Mouse (Mus musculus) stomach, embryonic 15.5 days (tissue): ENCODE data around the gene Pak6. TPM values are rescaled to one million over a fixed set of nuclear protein-coding genes. Genes with fewer than 3 reads are reported as not detected.

Experiments used
- ATAC-seq: fragments of 200-750 bp; cut with Nextera tagmentation; 2 replicates; pipeline ENCODE4 v1.8.0; 2017; ENCODE audit warnings: low read depth, moderate number of reproducible peaks, moderate TSS enrichment; ENCODE audit not compliant: insufficient read depth, low FRiP score
- H3K27ac ChIP-seq: fragments of 300-500 bp; sonication (generic); 2 replicates; pipeline ENCODE4 v1.5.1; 2015; ENCODE audit warnings: mild to moderate bottlenecking, inconsistent platforms
- H3K27me3 ChIP-seq: fragments of 300-500 bp; sonication (generic); replicated peaks from 2 replicates; pipeline ENCODE4 v1.6.1; 2015; ENCODE audit warnings: inconsistent platforms
- H3K36me3 ChIP-seq: fragments of 300-500 bp; sonication (generic); 2 replicates; pipeline ENCODE4 v1.6.1; 2015; ENCODE audit warnings: inconsistent platforms
- H3K4me1 ChIP-seq: fragments of 300-500 bp; sonication (generic); 2 replicates; pipeline ENCODE4 v1.6.1; 2015; ENCODE audit warnings: inconsistent platforms
- H3K4me2 ChIP-seq: fragments of 300-500 bp; sonication (generic); 2 replicates; pipeline ENCODE4 v1.6.1; 2015; ENCODE audit warnings: mild to moderate bottlenecking, inconsistent platforms
- H3K4me3 ChIP-seq: fragments of 300-500 bp; sonication (generic); replicated peaks from 2 replicates; pipeline ENCODE4 v1.5.1; 2015; ENCODE audit warnings: inconsistent platforms
- H3K9ac ChIP-seq: fragments of 300-500 bp; sonication (generic); 2 replicates; pipeline ENCODE4 v1.6.1; 2015; ENCODE audit warnings: inconsistent platforms
- H3K9me3 ChIP-seq: fragments of 300-500 bp; sonication (generic); 2 replicates; pipeline ENCODE4 v1.6.1; 2016; ENCODE audit warnings: inconsistent platforms
- WGBS: fragments of 180-500 bp; shearing (Covaris S2); methylation state at CpG from one replicate; pipeline ENCODE4 v1.1.7; 2015; 5-methylcytosine and 5-hydroxymethylcytosine counted together
- polyA plus RNA-seq: library from polyadenylated mRNA; unstranded; fragments of >200 nt; fragmentation: Nextera tagmentation; extraction: Ambion mirVana; gene quantifications from 2 replicates; pipeline ENCODE4 v1.2.1, GENCODE M21; 2015

Pak6 gene
- polyA plus RNA-seq, 1 experiment from 2014 or later = 4.8 TPM

DNA sequence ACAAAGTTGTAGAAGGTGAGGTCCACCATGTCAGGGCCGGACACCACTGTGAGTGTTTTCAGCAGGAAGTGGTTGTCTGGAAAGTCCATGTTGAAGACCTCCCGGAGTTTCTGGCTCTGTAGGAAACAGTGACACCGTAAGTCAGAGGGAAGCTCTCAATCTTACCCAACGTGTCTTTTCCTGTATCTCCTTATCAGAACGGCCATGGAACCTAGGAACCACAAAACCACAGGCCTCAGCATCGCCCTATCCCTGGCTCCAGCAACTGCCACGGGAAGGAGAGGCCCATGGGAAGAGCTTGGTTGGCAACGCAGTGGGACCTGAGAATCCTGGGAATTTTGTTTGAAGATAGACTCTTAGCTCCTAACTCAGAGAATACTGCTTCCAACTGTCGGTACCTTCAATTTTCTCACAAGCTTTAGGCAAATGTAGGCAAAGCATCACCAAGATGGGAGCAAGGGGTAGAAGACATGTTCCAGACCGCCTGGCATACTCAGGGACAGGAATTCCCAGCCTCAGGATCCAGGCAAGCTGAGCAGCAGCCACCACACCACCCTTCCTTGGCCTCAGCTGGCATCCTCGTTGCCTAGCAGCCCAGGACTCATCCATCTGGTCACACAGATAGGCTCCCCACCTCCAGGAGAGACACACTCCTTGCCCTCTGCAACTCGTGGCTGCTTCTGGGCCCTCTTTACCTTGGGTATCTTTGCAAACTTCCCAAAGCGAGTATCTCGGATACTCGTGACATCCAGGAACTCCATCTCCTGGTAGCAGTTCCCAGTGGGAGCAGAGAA, 60.8 kb downstream of the Pak6 start:
- no peaks in the 10 kb centered on the region for H3K9me3 ChIP-seq
- no peaks in the 10 kb centered on the region for H3K36me3 ChIP-seq
- peaks cover 14% of the 10 kb centered on the region for H3K4me1 ChIP-seq
- H3K9ac ChIP-seq = no peak overlapping the region
- WGBS = 72% methylated on average over 15 of the region's 15 CpGs
- H3K4me3 ChIP-seq = no peak overlapping the region
- 0 out of 2 replicates have a peak, but pooled peaks cover 6% of the 10 kb centered on the region for H3K27me3 ChIP-seq
- H3K27ac ChIP-seq = no peak overlapping the region
- ATAC-seq = no peak
- H3K4me2 ChIP-seq = no peak overlapping the region

DNA sequence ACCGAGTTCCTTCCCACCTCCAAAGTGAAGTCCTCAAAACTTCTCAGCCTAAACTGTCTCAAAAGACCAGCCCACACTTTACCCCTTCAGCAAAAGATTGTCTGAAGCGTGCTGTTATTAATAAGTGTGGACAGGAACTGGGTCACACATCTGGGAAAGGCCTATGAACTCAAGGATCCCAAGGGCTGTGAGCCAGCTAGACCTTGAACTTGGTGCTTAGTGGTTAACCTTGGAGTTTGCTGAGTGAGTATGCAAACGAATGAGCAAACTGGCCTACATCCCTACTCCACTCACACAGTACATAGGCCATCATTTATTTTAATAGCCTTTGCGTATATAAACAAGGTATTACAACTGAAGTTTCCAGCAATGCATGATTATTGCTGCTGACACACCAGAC, 62.4 kb downstream of the Pak6 start:
- H3K27ac ChIP-seq = no peak overlapping the region
- ATAC-seq = no peak
- H3K9ac ChIP-seq = no peak overlapping the region
- no peaks in the 10 kb centered on the region for H3K9me3 ChIP-seq
- no peaks in the 10 kb centered on the region for H3K36me3 ChIP-seq
- 0 out of 2 replicates have a peak, but pooled peaks cover 6% of the 10 kb centered on the region for H3K27me3 ChIP-seq
- H3K4me3 ChIP-seq = no peak overlapping the region
- peaks cover 28% of the 10 kb centered on the region for H3K4me1 ChIP-seq
- 70% methylated on average over 4 of the region's 4 CpGs for WGBS
- no peak overlapping the region for H3K4me2 ChIP-seq

DNA sequence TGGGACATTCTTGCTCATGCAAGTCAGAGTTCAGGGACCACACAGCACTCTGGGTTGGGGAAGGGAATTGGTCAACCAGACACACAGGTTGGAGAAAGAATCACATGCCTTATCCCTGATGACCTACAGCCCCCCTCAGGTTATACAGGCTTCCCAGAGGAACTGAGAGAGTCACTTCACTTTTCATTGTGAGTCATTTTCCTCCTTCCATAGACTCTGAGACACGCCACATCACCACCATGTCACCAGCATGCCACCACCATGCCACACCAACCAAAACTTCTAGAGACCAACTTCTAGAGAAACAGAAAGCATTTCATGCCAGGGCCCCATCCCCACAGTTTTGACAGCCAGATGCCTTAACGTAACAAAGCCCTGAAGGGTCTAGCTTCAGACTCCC, 63.8 kb downstream of the Pak6 start:
- no peak overlapping the region for H3K4me3 ChIP-seq
- 0 out of 2 replicates have a peak, but pooled peaks cover 6% of the 10 kb centered on the region for H3K27me3 ChIP-seq
- H3K4me1 ChIP-seq = peaks cover 30% of the 10 kb centered on the region
- H3K9ac ChIP-seq = no peak overlapping the region
- no peak for ATAC-seq
- H3K4me2 ChIP-seq = no peak overlapping the region
- WGBS = 87% methylated on average over 2 of the region's 2 CpGs
- H3K36me3 ChIP-seq = no peaks in the 10 kb centered on the region
- no peaks in the 10 kb centered on the region for H3K9me3 ChIP-seq
- H3K27ac ChIP-seq = no peak overlapping the region

DNA sequence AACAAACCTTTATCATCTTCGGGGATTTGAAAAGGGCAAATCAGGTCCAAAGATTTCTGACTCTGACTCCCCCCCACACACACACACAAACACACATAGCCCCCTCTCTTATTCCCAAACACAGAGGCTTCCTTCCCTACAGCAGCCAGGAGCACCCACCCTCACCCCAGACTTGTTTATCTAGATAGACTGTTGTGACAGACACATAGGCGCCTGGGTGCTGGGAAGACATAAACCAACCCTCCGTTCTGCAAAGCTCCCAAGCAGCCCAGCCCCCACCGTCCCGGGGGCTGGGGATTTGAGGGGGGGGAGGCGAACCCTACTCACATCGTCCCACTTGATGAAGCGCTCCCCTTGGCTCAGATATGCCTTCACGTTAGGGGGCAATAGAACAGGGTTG, 64.8 kb downstream of the Pak6 start:
- ATAC-seq = peak; percentile 20; the same call in 1 of the 2 replicates
- peaks cover 30% of the 10 kb centered on the region for H3K4me1 ChIP-seq
- no peak overlapping the region for H3K9ac ChIP-seq
- no peaks in the 10 kb centered on the region for H3K36me3 ChIP-seq
- H3K9me3 ChIP-seq = no peaks in the 10 kb centered on the region
- peak overlapping the region; percentile 37 for H3K4me2 ChIP-seq
- 14% methylated on average over 9 of the region's 9 CpGs for WGBS
- 0 out of 2 replicates have a peak, but pooled peaks cover 6% of the 10 kb centered on the region for H3K27me3 ChIP-seq
- H3K27ac ChIP-seq = peak overlapping the region; percentile 41; the same call in 1 of the 2 replicates
- H3K4me3 ChIP-seq = peak overlapping the region; percentile 14; the same call in 1 of the 2 replicates

DNA sequence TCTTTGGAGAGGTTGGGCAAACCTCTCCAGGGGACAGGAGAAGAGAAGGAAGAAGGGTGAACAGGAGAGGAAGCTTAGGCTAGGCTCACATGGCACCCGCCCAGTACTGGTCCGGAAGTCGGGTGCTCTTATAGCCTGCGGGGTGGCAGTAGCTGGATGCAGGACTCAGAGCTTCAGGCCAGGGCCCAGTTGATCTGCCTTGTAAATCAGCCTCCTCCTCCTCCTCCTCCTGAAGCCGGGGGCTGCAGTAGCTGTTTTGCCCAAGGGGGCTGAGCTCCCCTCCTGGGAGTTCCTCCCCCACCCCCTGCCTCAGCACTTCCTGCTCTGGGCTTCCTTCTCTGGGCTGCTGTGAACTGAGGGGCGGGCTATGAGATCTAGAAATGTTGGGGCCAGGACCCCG, 65.2 kb downstream of the Pak6 start, which contains the start of gene Plcb2:
TSS of gene Plcb2 (minus strand) at position 102 of the 400 bp plus-strand sequence.
- Histone ChIP-seq H3K36me3 (no peaks in the 10 kb centered on the region), H3K27ac (peak within 1 kb of the TSS; percentile 41; the same call in 1 of the 2 replicates), H3K4me2 (peak within 1 kb of the TSS; percentile 37), H3K4me1 (peaks cover 30% of the 10 kb centered on the region), H3K9me3 (no peaks in the 10 kb centered on the region), H3K4me3 (peak within 1 kb of the TSS; percentile 14; the same call in 1 of the 2 replicates), H3K27me3 (0 out of 2 replicates have a peak, but pooled peaks cover 6% of the 10 kb centered on the region), H3K9ac (no peak within 1 kb of the TSS)
- WGBS = 17% methylated on average over 7 of the region's 7 CpGs
- ATAC-seq = peak; percentile 54; the same call in 1 of the 2 replicates

DNA sequence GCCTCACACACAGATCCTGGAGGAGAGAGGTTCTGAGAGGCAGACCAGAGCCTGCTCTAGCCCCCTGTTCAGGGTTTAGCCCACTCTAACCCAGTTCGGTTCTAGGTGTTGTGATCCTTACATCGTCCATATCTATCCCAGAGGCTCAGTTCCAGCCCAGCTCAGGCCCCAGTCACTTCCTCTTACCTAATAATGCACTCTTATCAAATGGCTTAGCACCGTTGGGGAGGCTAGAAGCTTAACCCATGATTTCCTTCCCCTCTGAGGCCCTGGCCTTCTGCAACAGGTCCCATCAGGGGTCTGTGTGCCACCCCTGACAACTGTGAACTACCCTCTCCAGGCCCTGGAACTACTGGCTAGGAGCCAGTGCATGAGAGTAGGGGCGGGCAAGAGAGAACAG, 66.1 kb downstream of the Pak6 start:
- H3K9ac ChIP-seq = no peak overlapping the region
- 0 out of 2 replicates have a peak overlapping the region, but pooled peaks have one; percentile 38 for H3K27ac ChIP-seq
- no peak for ATAC-seq
- WGBS = 40% methylated on average over 4 of the region's 4 CpGs
- peaks cover 30% of the 10 kb centered on the region for H3K4me1 ChIP-seq
- H3K27me3 ChIP-seq = peaks cover 4% of the 10 kb centered on the region; the same call in 1 of the 2 replicates
- no peak overlapping the region for H3K4me2 ChIP-seq
- H3K36me3 ChIP-seq = no peaks in the 10 kb centered on the region
- H3K9me3 ChIP-seq = no peaks in the 10 kb centered on the region
- H3K4me3 ChIP-seq = no peak overlapping the region

DNA sequence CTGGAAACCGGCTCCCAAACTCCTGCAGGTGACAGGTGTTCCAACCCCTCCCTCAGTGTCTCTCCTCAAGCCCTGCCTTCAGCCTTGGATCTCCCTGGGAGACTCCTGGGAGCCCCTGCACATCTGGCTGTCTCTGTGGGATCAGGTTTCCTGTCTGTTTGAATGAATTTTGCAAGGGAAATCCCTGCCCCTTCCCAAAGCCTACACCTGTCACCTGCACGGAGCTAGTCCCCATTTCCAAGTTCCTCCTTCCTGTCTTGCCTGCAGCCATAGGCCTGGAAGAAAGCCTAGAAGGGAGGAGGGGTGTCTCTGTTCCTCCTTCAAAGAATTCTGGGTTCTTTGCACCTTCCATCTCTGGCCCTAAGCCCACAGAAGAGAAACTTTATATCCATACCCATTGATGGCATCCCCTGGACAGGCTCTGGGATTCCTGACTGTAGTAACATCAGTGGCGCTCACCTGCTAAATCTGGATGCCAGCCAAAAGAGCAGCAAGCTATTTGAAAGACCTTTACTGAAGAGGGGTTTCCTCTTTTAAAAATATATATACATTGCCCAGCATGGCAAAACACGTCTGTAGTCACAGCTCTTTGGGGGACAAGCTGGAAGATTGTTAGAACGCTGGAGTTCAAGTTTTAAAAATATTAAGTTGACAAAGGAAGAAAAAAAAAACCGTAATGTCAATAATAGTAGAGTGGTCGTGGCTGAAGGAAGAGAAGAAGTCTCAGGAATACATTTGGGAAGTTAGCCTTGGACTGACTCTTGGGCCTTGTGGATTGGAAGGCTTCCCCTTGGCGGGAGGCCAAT, 66.9 kb downstream of the Pak6 start:
- ATAC-seq = no peak
- Histone ChIP-seq H3K27me3 (peaks cover 3% of the 10 kb centered on the region; the same call in 1 of the 2 replicates), H3K4me3 (no peak overlapping the region), H3K4me1 (peaks cover 30% of the 10 kb centered on the region), H3K36me3 (no peaks in the 10 kb centered on the region), H3K9me3 (no peaks in the 10 kb centered on the region), H3K4me2 (no peak overlapping the region), H3K27ac (no peak overlapping the region), H3K9ac (no peak overlapping the region)
- 20% methylated on average over 8 of the region's 8 CpGs for WGBS

DNA sequence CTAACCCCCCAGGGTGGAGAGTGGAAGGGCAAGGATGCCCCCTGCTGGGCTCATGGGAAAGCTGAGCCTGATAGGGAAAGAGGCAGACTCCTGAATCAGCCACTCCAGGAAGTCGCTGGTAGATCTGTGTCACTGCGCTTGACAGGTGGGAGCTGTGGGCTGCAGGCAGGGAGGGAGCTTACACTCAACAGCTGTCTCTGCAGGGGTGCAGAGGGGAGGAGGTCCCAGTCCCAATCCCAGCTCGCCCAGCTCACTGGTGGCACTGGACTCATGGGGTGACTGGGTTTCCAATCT, 67.5 kb downstream of the Pak6 start:
- Histone ChIP-seq H3K27ac (no peak overlapping the region), H3K9me3 (no peaks in the 10 kb centered on the region), H3K4me1 (peaks cover 30% of the 10 kb centered on the region), H3K9ac (no peak overlapping the region), H3K27me3 (peaks cover 3% of the 10 kb centered on the region; the same call in 1 of the 2 replicates), H3K4me3 (no peak overlapping the region), H3K36me3 (no peaks in the 10 kb centered on the region), H3K4me2 (no peak overlapping the region)
- no peak for ATAC-seq
- 10% methylated on average over 3 of the region's 3 CpGs for WGBS

DNA sequence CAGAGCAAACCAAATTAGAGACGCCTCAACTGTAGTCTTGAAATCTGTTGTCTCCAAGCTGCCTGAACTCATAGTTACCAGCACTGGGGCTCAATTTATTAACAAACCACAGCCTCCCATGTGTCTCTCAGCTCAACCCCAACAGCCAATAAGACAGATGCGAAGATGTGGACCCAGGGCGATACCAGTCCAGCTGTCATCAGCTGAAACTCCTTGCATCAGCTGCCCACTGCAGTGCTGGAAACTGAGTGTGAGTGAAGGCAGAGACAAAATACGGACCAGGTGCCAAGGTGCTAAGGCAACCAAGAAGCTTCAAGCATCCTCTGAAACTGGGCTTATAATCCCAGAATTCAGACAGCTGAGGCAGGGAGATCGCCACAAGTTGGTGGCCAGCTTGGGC, 68.9 kb downstream of the Pak6 start:
- Histone ChIP-seq H3K4me3 (no peak overlapping the region), H3K9me3 (no peaks in the 10 kb centered on the region), H3K27me3 (peaks cover 3% of the 10 kb centered on the region; the same call in 1 of the 2 replicates), H3K36me3 (no peaks in the 10 kb centered on the region), H3K4me1 (peaks cover 30% of the 10 kb centered on the region), H3K9ac (no peak overlapping the region), H3K4me2 (no peak overlapping the region), H3K27ac (no peak overlapping the region)
- WGBS = 79% methylated on average over 5 of the region's 5 CpGs
- no peak for ATAC-seq

DNA sequence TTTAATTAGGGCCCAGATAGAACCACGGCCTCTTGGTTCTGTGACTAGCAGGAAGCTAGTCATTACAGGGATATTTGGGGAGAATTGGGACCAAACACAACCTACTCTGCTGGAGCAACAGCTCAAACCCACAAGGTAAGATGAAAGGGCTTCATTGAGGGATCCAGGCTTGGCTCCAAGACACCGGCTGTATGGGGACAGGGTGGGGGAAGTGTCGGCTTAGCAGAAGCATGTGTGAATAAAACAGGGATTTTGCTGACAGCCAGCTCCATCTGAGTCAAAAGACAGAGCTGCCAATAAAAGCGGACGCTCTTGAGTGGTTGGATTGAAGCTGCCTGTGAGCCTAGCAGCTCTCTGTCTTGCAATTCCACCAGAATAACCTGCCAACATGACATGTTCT, 70.2 kb downstream of the Pak6 start:
- Histone ChIP-seq H3K9ac (no peak overlapping the region), H3K4me1 (peaks cover 21% of the 10 kb centered on the region), H3K9me3 (no peaks in the 10 kb centered on the region), H3K4me2 (no peak overlapping the region), H3K36me3 (no peaks in the 10 kb centered on the region), H3K27ac (no peak overlapping the region), H3K4me3 (no peak overlapping the region), H3K27me3 (no peaks in the 10 kb centered on the region; the same call in 1 of the 2 replicates)
- 63% methylated on average over 5 of the region's 5 CpGs for WGBS
- ATAC-seq = no peak

DNA sequence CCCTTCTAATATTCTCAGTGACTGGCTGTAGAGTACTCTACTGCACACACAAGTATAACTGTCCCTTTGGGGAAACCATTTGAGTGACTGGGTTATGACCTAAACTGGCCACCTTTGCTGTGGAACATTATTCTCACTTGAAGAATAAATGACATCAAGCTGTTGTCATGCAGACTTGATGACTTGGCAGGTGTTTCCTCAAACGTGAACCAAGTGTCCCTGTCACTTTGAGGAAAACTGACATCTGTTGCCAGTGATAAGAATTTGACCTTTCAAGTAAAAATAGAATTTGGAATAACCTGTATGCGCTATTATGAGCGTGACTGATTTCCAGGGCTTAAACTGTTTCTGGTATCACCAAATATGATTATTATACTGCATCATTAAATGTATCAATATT, 77.2 kb downstream of the Pak6 start:
- Histone ChIP-seq H3K9me3 (no peaks in the 10 kb centered on the region), H3K27me3 (peaks cover 17% of the 10 kb centered on the region; the same call in 1 of the 2 replicates), H3K27ac (no peak overlapping the region), H3K4me2 (no peak overlapping the region), H3K36me3 (no peaks in the 10 kb centered on the region), H3K4me3 (no peak overlapping the region), H3K4me1 (peaks cover 11% of the 10 kb centered on the region; the same call in 1 of the 2 replicates), H3K9ac (no peak overlapping the region)
- no peak for ATAC-seq
- WGBS = 58% methylated on average over 3 of the region's 3 CpGs

DNA sequence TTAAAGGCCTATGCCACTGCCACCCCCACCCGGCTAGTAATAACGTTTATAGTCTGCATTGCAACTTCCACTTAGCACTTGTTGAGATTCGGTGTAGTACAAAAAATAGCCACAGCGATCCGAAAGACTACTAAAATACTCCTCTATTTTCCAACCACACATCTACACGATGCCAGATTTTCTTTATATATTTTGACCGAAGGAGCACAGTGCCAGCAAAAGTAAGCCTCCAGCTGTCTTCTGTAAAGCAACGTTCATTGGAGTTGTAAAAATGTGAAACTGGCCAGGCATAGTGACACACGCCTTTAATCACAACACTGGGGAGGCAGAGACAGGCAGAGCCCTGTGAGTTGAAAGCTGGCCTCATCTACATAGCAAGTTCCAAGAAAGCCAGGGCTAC, 78.1 kb downstream of the Pak6 start:
- H3K9me3 ChIP-seq = no peaks in the 10 kb centered on the region
- H3K9ac ChIP-seq = no peak overlapping the region
- H3K27me3 ChIP-seq = peaks cover 17% of the 10 kb centered on the region; the same call in 1 of the 2 replicates
- no peak overlapping the region for H3K4me2 ChIP-seq
- H3K4me1 ChIP-seq = peaks cover 11% of the 10 kb centered on the region; the same call in 1 of the 2 replicates
- no peaks in the 10 kb centered on the region for H3K36me3 ChIP-seq
- no peak overlapping the region for H3K4me3 ChIP-seq
- no peak for ATAC-seq
- H3K27ac ChIP-seq = no peak overlapping the region
- WGBS = 54% methylated on average over 9 of the region's 9 CpGs
